Mouse (Mus musculus): ENCODE measurements at regions not wholly inside any gene's neighbourhood (a gene's known extent, or its start where the extent isn't known, plus 50 kb on each side); places are given as distances from the start of the nearest gene placed in this dataset.

GRCm38 (mm10) chr8:24261359-24261758 is 464.3 kb downstream of the Adam3 start:
- no peak overlapping the region for H3K9ac ChIP-seq (ENCODE audit: low read length)
- DNase-seq (ENCODE audit: low spot score) = no peak
- no peak for ATAC-seq (replicated peaks; ENCODE audit: low FRiP score)
- H3K9me3 ChIP-seq (ENCODE audit: control insufficient read depth, low read length) = no peaks in the 10 kb centered on the region
- H3K4me1 ChIP-seq (replicated peaks; ENCODE audit: control insufficient read depth, insufficient read depth, low read length) = no peaks in the 10 kb centered on the region
- no peak overlapping the region for H3K4me3 ChIP-seq (ENCODE audit: low read depth, low read length)
- H3K27ac ChIP-seq (ENCODE audit: low read depth, low read length) = no peak overlapping the region
- H3K27me3 ChIP-seq (ENCODE audit: control insufficient read depth, insufficient read depth, low read length) = no peaks in the 10 kb centered on the region
- H3K36me3 ChIP-seq (ENCODE audit: control insufficient read depth, insufficient read depth, low read length) = no peaks in the 10 kb centered on the region
- no peak overlapping the region for H3K4me2 ChIP-seq (ENCODE audit: low read depth, low read length, severe bottlenecking)

- H3K27ac ChIP-seq (ENCODE audit: low read depth, low read length) = no peak overlapping the region
- ATAC-seq (replicated peaks; ENCODE audit: low FRiP score) (no peak), DNase-seq (ENCODE audit: low spot score) (no peak)
- 82% methylated on average over 3 of the region's 3 CpGs for WGBS
- no peaks in the 10 kb centered on the region for H3K4me1 ChIP-seq (replicated peaks; ENCODE audit: control insufficient read depth, insufficient read depth, low read length)
- H3K9ac ChIP-seq (ENCODE audit: low read length) = no peak overlapping the region
- no peak overlapping the region for H3K4me2 ChIP-seq (ENCODE audit: low read depth, low read length, severe bottlenecking)
- H3K36me3 ChIP-seq (ENCODE audit: control insufficient read depth, insufficient read depth, low read length) = no peaks in the 10 kb centered on the region
- H3K27me3 ChIP-seq (ENCODE audit: control insufficient read depth, insufficient read depth, low read length) = no peaks in the 10 kb centered on the region
- no peak overlapping the region for H3K4me3 ChIP-seq (ENCODE audit: low read depth, low read length)
- no peaks in the 10 kb centered on the region for H3K9me3 ChIP-seq (ENCODE audit: control insufficient read depth, low read length)
These were observed 467.0 kb downstream of the Adam3 start for GRCm38 (mm10) chr8:24258622-24259021.

GRCm38 (mm10) chr8:24242211-24242610 is 483.4 kb downstream of the Adam3 start:
- DNase-seq (ENCODE audit: low spot score) = no peak
- Histone ChIP-seq H3K4me1 (replicated peaks; ENCODE audit: control insufficient read depth, insufficient read depth, low read length) (no peaks in the 10 kb centered on the region), H3K4me3 (ENCODE audit: low read depth, low read length) (no peak overlapping the region), H3K27me3 (ENCODE audit: control insufficient read depth, insufficient read depth, low read length) (no peaks in the 10 kb centered on the region), H3K36me3 (ENCODE audit: control insufficient read depth, insufficient read depth, low read length) (no peaks in the 10 kb centered on the region), H3K9ac (ENCODE audit: low read length) (no peak overlapping the region), H3K4me2 (ENCODE audit: low read depth, low read length, severe bottlenecking) (no peak overlapping the region), H3K9me3 (ENCODE audit: control insufficient read depth, low read length) (no peaks in the 10 kb centered on the region), H3K27ac (ENCODE audit: low read depth, low read length) (no peak overlapping the region)
- 75% methylated on average over 6 of the region's 6 CpGs for WGBS
- ATAC-seq (replicated peaks; ENCODE audit: low FRiP score) = no peak

GRCm38 (mm10) chr8:24240211-24240983 is 485.3 kb downstream of the Adam3 start:
- no peak overlapping the region for H3K4me3 ChIP-seq (ENCODE audit: low read depth, low read length)
- H3K9me3 ChIP-seq (ENCODE audit: control insufficient read depth, low read length) = no peaks in the 10 kb centered on the region
- no peak overlapping the region for H3K9ac ChIP-seq (ENCODE audit: low read length)
- H3K4me2 ChIP-seq (ENCODE audit: low read depth, low read length, severe bottlenecking) = no peak overlapping the region
- H3K27me3 ChIP-seq (ENCODE audit: control insufficient read depth, insufficient read depth, low read length) = no peaks in the 10 kb centered on the region
- H3K36me3 ChIP-seq (ENCODE audit: control insufficient read depth, insufficient read depth, low read length) = no peaks in the 10 kb centered on the region
- WGBS = 83% methylated on average over 7 of the region's 7 CpGs
- DNase-seq (ENCODE audit: low spot score) (no peak), ATAC-seq (replicated peaks; ENCODE audit: low FRiP score) (no peak)
- no peaks in the 10 kb centered on the region for H3K4me1 ChIP-seq (replicated peaks; ENCODE audit: control insufficient read depth, insufficient read depth, low read length)
- H3K27ac ChIP-seq (ENCODE audit: low read depth, low read length) = no peak overlapping the region

GRCm38 (mm10) chr8:24234981-24235380 is 490.7 kb downstream of the Adam3 start:
- Histone ChIP-seq H3K27ac (ENCODE audit: low read depth, low read length) (no peak overlapping the region), H3K4me2 (ENCODE audit: low read depth, low read length, severe bottlenecking) (no peak overlapping the region), H3K9me3 (ENCODE audit: control insufficient read depth, low read length) (no peaks in the 10 kb centered on the region), H3K36me3 (ENCODE audit: control insufficient read depth, insufficient read depth, low read length) (no peaks in the 10 kb centered on the region), H3K4me3 (ENCODE audit: low read depth, low read length) (no peak overlapping the region), H3K27me3 (ENCODE audit: control insufficient read depth, insufficient read depth, low read length) (no peaks in the 10 kb centered on the region), H3K9ac (ENCODE audit: low read length) (no peak overlapping the region), H3K4me1 (replicated peaks; ENCODE audit: control insufficient read depth, insufficient read depth, low read length) (no peaks in the 10 kb centered on the region)
- no peak for ATAC-seq (replicated peaks; ENCODE audit: low FRiP score)
- WGBS = 77% methylated on average over 7 of the region's 7 CpGs
- no peak for DNase-seq (ENCODE audit: low spot score)

GRCm38 (mm10) chr8:24228148-24228547 is 497.5 kb downstream of the Adam3 start:
- Histone ChIP-seq H3K4me2 (ENCODE audit: low read depth, low read length, severe bottlenecking) (no peak overlapping the region), H3K36me3 (ENCODE audit: control insufficient read depth, insufficient read depth, low read length) (no peaks in the 10 kb centered on the region), H3K9me3 (ENCODE audit: control insufficient read depth, low read length) (no peaks in the 10 kb centered on the region), H3K4me1 (replicated peaks; ENCODE audit: control insufficient read depth, insufficient read depth, low read length) (no peaks in the 10 kb centered on the region), H3K9ac (ENCODE audit: low read length) (no peak overlapping the region), H3K4me3 (ENCODE audit: low read depth, low read length) (no peak overlapping the region), H3K27me3 (ENCODE audit: control insufficient read depth, insufficient read depth, low read length) (no peaks in the 10 kb centered on the region), H3K27ac (ENCODE audit: low read depth, low read length) (no peak overlapping the region)
- no peak for DNase-seq (ENCODE audit: low spot score)
- WGBS = 79% methylated on average over 1 of the region's 1 CpGs
- ATAC-seq (replicated peaks; ENCODE audit: low FRiP score) = no peak

- ATAC-seq (replicated peaks; ENCODE audit: low FRiP score) = no peak
- Histone ChIP-seq H3K36me3 (ENCODE audit: control insufficient read depth, insufficient read depth, low read length) (no peaks in the 10 kb centered on the region), H3K4me2 (ENCODE audit: low read depth, low read length, severe bottlenecking) (no peak overlapping the region), H3K4me1 (replicated peaks; ENCODE audit: control insufficient read depth, insufficient read depth, low read length) (no peaks in the 10 kb centered on the region), H3K27ac (ENCODE audit: low read depth, low read length) (no peak overlapping the region), H3K9ac (ENCODE audit: low read length) (no peak overlapping the region), H3K4me3 (ENCODE audit: low read depth, low read length) (no peak overlapping the region), H3K9me3 (ENCODE audit: control insufficient read depth, low read length) (no peaks in the 10 kb centered on the region), H3K27me3 (ENCODE audit: control insufficient read depth, insufficient read depth, low read length) (no peaks in the 10 kb centered on the region)
- WGBS = 72% methylated on average over 5 of the region's 5 CpGs
- no peak for DNase-seq (ENCODE audit: low spot score)
These were observed 498.1 kb downstream of the Adam3 start for GRCm38 (mm10) chr8:24227331-24228072.

GRCm38 (mm10) chr8:24220222-24220621 is 505.4 kb downstream of the Adam3 start:
- ATAC-seq (replicated peaks; ENCODE audit: low FRiP score) = no peak
- no peaks in the 10 kb centered on the region for H3K9me3 ChIP-seq (ENCODE audit: control insufficient read depth, low read length)
- no peak for DNase-seq (ENCODE audit: low spot score)

GRCm38 (mm10) chr8:24216655-24217054 is 509.0 kb downstream of the Adam3 start:
- H3K4me2 ChIP-seq (ENCODE audit: low read depth, low read length, severe bottlenecking) = no peak overlapping the region
- no peaks in the 10 kb centered on the region for H3K4me1 ChIP-seq (replicated peaks; ENCODE audit: control insufficient read depth, insufficient read depth, low read length)
- no peak overlapping the region for H3K27ac ChIP-seq (ENCODE audit: low read depth, low read length)
- H3K9me3 ChIP-seq (ENCODE audit: control insufficient read depth, low read length) = no peaks in the 10 kb centered on the region
- WGBS = 96% methylated on average over 6 of the region's 6 CpGs
- H3K9ac ChIP-seq (ENCODE audit: low read length) = no peak overlapping the region
- no peak for ATAC-seq (replicated peaks; ENCODE audit: low FRiP score)
- H3K36me3 ChIP-seq (ENCODE audit: control insufficient read depth, insufficient read depth, low read length) = no peaks in the 10 kb centered on the region
- H3K27me3 ChIP-seq (ENCODE audit: control insufficient read depth, insufficient read depth, low read length) = no peaks in the 10 kb centered on the region
- H3K4me3 ChIP-seq (ENCODE audit: low read depth, low read length) = no peak overlapping the region
- DNase-seq (ENCODE audit: low spot score) = no peak

More at GRCm38 (mm10) chr8:24220222-24220621, 505.4 kb downstream of the Adam3 start:
- no peaks in the 10 kb centered on the region for H3K36me3 ChIP-seq (ENCODE audit: control insufficient read depth, insufficient read depth, low read length)
- 89% methylated on average over 8 of the region's 8 CpGs for WGBS
- no peaks in the 10 kb centered on the region for H3K4me1 ChIP-seq (replicated peaks; ENCODE audit: control insufficient read depth, insufficient read depth, low read length)
- H3K4me3 ChIP-seq (ENCODE audit: low read depth, low read length) = no peak overlapping the region
- H3K9ac ChIP-seq (ENCODE audit: low read length) = no peak overlapping the region
- H3K27me3 ChIP-seq (ENCODE audit: control insufficient read depth, insufficient read depth, low read length) = no peaks in the 10 kb centered on the region
- no peak overlapping the region for H3K4me2 ChIP-seq (ENCODE audit: low read depth, low read length, severe bottlenecking)
- no peak overlapping the region for H3K27ac ChIP-seq (ENCODE audit: low read depth, low read length)

Measured in forebrain, embryonic 11.5 days (tissue).